Mouse (Mus musculus): ENCODE measurements around the gene Tgfbr3. TPM values are rescaled to one million over a fixed set of nuclear protein-coding genes. Genes with fewer than 3 reads are reported as not detected.

Tgfbr3 gene
- polyA plus RNA-seq, 1 experiment from 2014 or later: 24.4 TPM

- Histone ChIP-seq H3K4me1 (replicated peaks; ENCODE audit: control insufficient read depth, insufficient read depth, low read length) (peaks cover 45% of the 10 kb centered on the region), H3K4me3 (ENCODE audit: low read depth, low read length) (no peak overlapping the region), H3K36me3 (ENCODE audit: control insufficient read depth, insufficient read depth, low read length) (peaks cover 5% of the 10 kb centered on the region; the same call in 1 of the 2 replicates), H3K9me3 (ENCODE audit: control insufficient read depth, low read length) (no peaks in the 10 kb centered on the region), H3K4me2 (ENCODE audit: low read length) (peak overlapping the region; percentile 32), H3K27me3 (replicated peaks; ENCODE audit: control insufficient read depth, insufficient read depth, low read length) (no peaks in the 10 kb centered on the region), H3K9ac (ENCODE audit: low read length) (no peak overlapping the region), H3K27ac (ENCODE audit: low read depth) (peak overlapping the region; percentile 75)
- ATAC-seq (replicated peaks; ENCODE audit: low FRiP score, low TSS enrichment, low read depth) (no peak), DNase-seq (ENCODE audit: low spot score) (no peak)
- 30% methylated on average over 16 of the region's 16 CpGs for WGBS
Observed at GRCm38 (mm10) chr5:107268121-107269005, 21.1 kb downstream of the Tgfbr3 start.

GRCm38 (mm10) chr5:107266566-107266965, 22.9 kb downstream of the Tgfbr3 start:
- no peak overlapping the region for H3K4me3 ChIP-seq (ENCODE audit: low read depth, low read length)
- no peak for ATAC-seq (replicated peaks; ENCODE audit: low FRiP score, low TSS enrichment, low read depth)
- 79% methylated on average over 3 of the region's 3 CpGs for WGBS

GRCm38 (mm10) chr5:107264426-107265360, 24.7 kb downstream of the Tgfbr3 start:
- no peaks in the 10 kb centered on the region for H3K9me3 ChIP-seq (ENCODE audit: control insufficient read depth, low read length)
- H3K4me2 ChIP-seq (ENCODE audit: low read length): no peak overlapping the region
- ATAC-seq (replicated peaks; ENCODE audit: low FRiP score, low TSS enrichment, low read depth) (no peak), DNase-seq (ENCODE audit: low spot score) (no peak)
- H3K4me1 ChIP-seq (replicated peaks; ENCODE audit: control insufficient read depth, insufficient read depth, low read length): peaks cover 23% of the 10 kb centered on the region
- H3K27me3 ChIP-seq (replicated peaks; ENCODE audit: control insufficient read depth, insufficient read depth, low read length): no peaks in the 10 kb centered on the region
- H3K27ac ChIP-seq (ENCODE audit: low read depth): no peak overlapping the region
- H3K36me3 ChIP-seq (ENCODE audit: control insufficient read depth, insufficient read depth, low read length): peaks cover 7% of the 10 kb centered on the region; the same call in 1 of the 2 replicates
- no peak overlapping the region for H3K4me3 ChIP-seq (ENCODE audit: low read depth, low read length)
- H3K9ac ChIP-seq (ENCODE audit: low read length): no peak overlapping the region
- 88% methylated on average over 16 of the region's 16 CpGs for WGBS

More at GRCm38 (mm10) chr5:107266566-107266965, 22.9 kb downstream of the Tgfbr3 start:
- Histone ChIP-seq H3K27me3 (replicated peaks; ENCODE audit: control insufficient read depth, insufficient read depth, low read length) (no peaks in the 10 kb centered on the region), H3K4me2 (ENCODE audit: low read length) (no peak overlapping the region), H3K9ac (ENCODE audit: low read length) (no peak overlapping the region), H3K4me1 (replicated peaks; ENCODE audit: control insufficient read depth, insufficient read depth, low read length) (peaks cover 32% of the 10 kb centered on the region), H3K9me3 (ENCODE audit: control insufficient read depth, low read length) (no peaks in the 10 kb centered on the region), H3K36me3 (ENCODE audit: control insufficient read depth, insufficient read depth, low read length) (peaks cover 7% of the 10 kb centered on the region; the same call in 1 of the 2 replicates), H3K27ac (ENCODE audit: low read depth) (no peak overlapping the region)
- no peak for DNase-seq (ENCODE audit: low spot score)

- no peak for DNase-seq (ENCODE audit: low spot score)
- no peak overlapping the region for H3K4me2 ChIP-seq (ENCODE audit: low read length)
- no peak overlapping the region for H3K9ac ChIP-seq (ENCODE audit: low read length)
- H3K27ac ChIP-seq (ENCODE audit: low read depth): no peak overlapping the region
- no peak for ATAC-seq (replicated peaks; ENCODE audit: low FRiP score, low TSS enrichment, low read depth)
- WGBS: 96% methylated on average over 3 of the region's 3 CpGs
- no peak overlapping the region for H3K4me3 ChIP-seq (ENCODE audit: low read depth, low read length)
- no peaks in the 10 kb centered on the region for H3K9me3 ChIP-seq (ENCODE audit: control insufficient read depth, low read length)
- H3K27me3 ChIP-seq (replicated peaks; ENCODE audit: control insufficient read depth, insufficient read depth, low read length): no peaks in the 10 kb centered on the region
- peaks cover 15% of the 10 kb centered on the region for H3K4me1 ChIP-seq (replicated peaks; ENCODE audit: control insufficient read depth, insufficient read depth, low read length)
- H3K36me3 ChIP-seq (ENCODE audit: control insufficient read depth, insufficient read depth, low read length): peaks cover 13% of the 10 kb centered on the region; the same call in 1 of the 2 replicates
Observed at GRCm38 (mm10) chr5:107263836-107264235, 25.6 kb downstream of the Tgfbr3 start.

- WGBS: 82% methylated on average over 6 of the region's 6 CpGs
- H3K4me1 ChIP-seq (replicated peaks; ENCODE audit: control insufficient read depth, insufficient read depth, low read length): 0 out of 2 replicates have a peak, but pooled peaks cover under 1% of the 10 kb centered on the region
- ATAC-seq (replicated peaks; ENCODE audit: low FRiP score, low TSS enrichment, low read depth) (no peak), DNase-seq (ENCODE audit: low spot score) (no peak)
- H3K4me3 ChIP-seq (ENCODE audit: low read depth, low read length): no peak overlapping the region
- no peak overlapping the region for H3K9ac ChIP-seq (ENCODE audit: low read length)
- H3K27ac ChIP-seq (ENCODE audit: low read depth): no peak overlapping the region
- no peak overlapping the region for H3K4me2 ChIP-seq (ENCODE audit: low read length)
- H3K27me3 ChIP-seq (replicated peaks; ENCODE audit: control insufficient read depth, insufficient read depth, low read length): no peaks in the 10 kb centered on the region
- no peaks in the 10 kb centered on the region for H3K9me3 ChIP-seq (ENCODE audit: control insufficient read depth, low read length)
- peaks cover 18% of the 10 kb centered on the region; the same call in 1 of the 2 replicates for H3K36me3 ChIP-seq (ENCODE audit: control insufficient read depth, insufficient read depth, low read length)
Observed at GRCm38 (mm10) chr5:107261930-107262329, 27.5 kb downstream of the Tgfbr3 start.

GRCm38 (mm10) chr5:107260708-107261495, 28.5 kb downstream of the Tgfbr3 start:
- DNase-seq (ENCODE audit: low spot score): no peak
- ATAC-seq (replicated peaks; ENCODE audit: low FRiP score, low TSS enrichment, low read depth): no peak
- Histone ChIP-seq H3K27ac (ENCODE audit: low read depth) (no peak overlapping the region), H3K27me3 (replicated peaks; ENCODE audit: control insufficient read depth, insufficient read depth, low read length) (no peaks in the 10 kb centered on the region), H3K4me2 (ENCODE audit: low read length) (no peak overlapping the region), H3K9ac (ENCODE audit: low read length) (no peak overlapping the region), H3K9me3 (ENCODE audit: control insufficient read depth, low read length) (no peaks in the 10 kb centered on the region), H3K4me3 (ENCODE audit: low read depth, low read length) (no peak overlapping the region), H3K4me1 (replicated peaks; ENCODE audit: control insufficient read depth, insufficient read depth, low read length) (no peaks in the 10 kb centered on the region), H3K36me3 (ENCODE audit: control insufficient read depth, insufficient read depth, low read length) (peaks cover 18% of the 10 kb centered on the region; the same call in 1 of the 2 replicates)
- 76% methylated on average over 10 of the region's 10 CpGs for WGBS

- DNase-seq (ENCODE audit: low spot score) (no peak), ATAC-seq (replicated peaks; ENCODE audit: low FRiP score, low TSS enrichment, low read depth) (no peak)
- Histone ChIP-seq H3K4me1 (replicated peaks; ENCODE audit: control insufficient read depth, insufficient read depth, low read length) (no peaks in the 10 kb centered on the region), H3K4me2 (ENCODE audit: low read length) (no peak overlapping the region), H3K36me3 (ENCODE audit: control insufficient read depth, insufficient read depth, low read length) (peaks cover 21% of the 10 kb centered on the region; the same call in 1 of the 2 replicates), H3K4me3 (ENCODE audit: low read depth, low read length) (no peak overlapping the region), H3K9ac (ENCODE audit: low read length) (no peak overlapping the region), H3K9me3 (ENCODE audit: control insufficient read depth, low read length) (no peaks in the 10 kb centered on the region), H3K27ac (ENCODE audit: low read depth) (no peak overlapping the region), H3K27me3 (replicated peaks; ENCODE audit: control insufficient read depth, insufficient read depth, low read length) (no peaks in the 10 kb centered on the region)
- 84% methylated on average over 4 of the region's 4 CpGs for WGBS
Observed at GRCm38 (mm10) chr5:107259487-107260040, 29.9 kb downstream of the Tgfbr3 start.
